In the genomic region with DNA sequence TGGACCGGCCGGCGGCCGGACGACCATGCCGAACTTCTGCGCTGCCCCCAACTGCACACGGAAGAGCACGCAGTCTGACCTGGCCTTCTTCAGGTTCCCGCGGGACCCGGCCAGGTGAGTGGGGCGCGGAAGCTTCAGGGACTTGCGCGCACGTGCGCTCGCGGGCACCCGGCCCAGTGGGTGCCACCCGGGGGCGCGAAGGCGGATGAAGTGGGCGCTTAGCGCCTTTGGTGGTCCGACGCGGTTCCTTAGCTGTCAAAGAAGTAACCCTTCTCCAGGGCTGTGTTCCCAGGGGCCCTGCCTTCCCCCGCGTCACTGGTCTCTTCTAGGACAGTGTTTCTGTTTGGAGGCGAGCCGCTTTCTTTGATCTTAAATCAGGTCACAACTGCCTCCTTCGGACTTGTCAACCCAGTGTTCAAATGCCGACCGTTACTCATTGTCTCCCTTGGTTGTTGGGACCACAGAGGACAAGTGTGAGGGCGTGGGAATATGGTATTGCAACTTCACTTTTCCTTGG, we compare ENCODE assay signal across 8 mouse cellular contexts. TPM values are rescaled to one million over a fixed set of nuclear protein-coding genes. Genes with fewer than 3 reads are reported as not detected.
DNase-seq lines count a peak whose midpoint lies in the region; ATAC-seq and TF ChIP-seq lines count a peak whose summit lies in the region.

No protein-coding gene starts in this region.

- no peak; the same call in none of the 2 replicates for ATAC-seq in heart, embryonic 13.5 days (ENCODE audit: extremely low read depth, insufficient number of reproducible peaks, low FRiP score, low TSS enrichment)
- ATAC-seq in limb, embryonic 11.5 days (ENCODE audit: insufficient number of reproducible peaks, low FRiP score, low TSS enrichment, low read depth) = peak; percentile 5; the same call in 1 of the 2 replicates
- ATAC-seq in midbrain, embryonic 14.5 days (ENCODE audit: low FRiP score, low TSS enrichment) = peak; percentile 18; the same call in 1 of the 2 replicates

- no peak for TF ChIP-seq EP300 in heart, adult 2 months (IDR thresholded peaks at IDR 0.05; ENCODE audit: insufficient read depth, low read depth, low read length)

- H3K9me3 ChIP-seq in heart, embryonic 13.5 days = no peaks in the 10 kb centered on the region
- H3K9me3 ChIP-seq in limb, embryonic 11.5 days (ENCODE audit: control insufficient read depth, low read length) = no peaks in the 10 kb centered on the region
- no peaks in the 10 kb centered on the region for H3K9me3 ChIP-seq in midbrain, embryonic 14.5 days (ENCODE audit: control insufficient read depth, low read length)

- DNase-seq in heart, adult 2 months = peak in 1 of 2 experiments; percentile 52
- no peak for DNase-seq in heart, postnatal 25 days (ENCODE audit: low spot score)
- DNase-seq in T-cell, adult 2 months (ENCODE audit: low spot score) = peak; percentile 43
- DNase-seq in embryo, embryonic 10.5 days (ENCODE audit: low spot score) = peak; percentile 67
- DNase-seq in limb, embryonic 11.5 days (ENCODE audit: low spot score) = peak; percentile 57
- no peak for DNase-seq in midbrain, embryonic 14.5 days

- H3K36me3 ChIP-seq in heart, adult 2 months (ENCODE audit: control insufficient read depth, insufficient read depth, low read length) = peaks cover 5% of the 10 kb centered on the region
- H3K36me3 ChIP-seq in heart, embryonic 13.5 days = no peaks in the 10 kb centered on the region
- H3K36me3 ChIP-seq in limb, embryonic 11.5 days (ENCODE audit: control insufficient read depth, insufficient read depth, low read length) = no peaks in the 10 kb centered on the region
- no peaks in the 10 kb centered on the region for H3K36me3 ChIP-seq in midbrain, embryonic 14.5 days (ENCODE audit: control insufficient read depth, insufficient read depth, low read length)
- no peaks in the 10 kb centered on the region for H3K36me3 ChIP-seq in testis, adult 2 months (ENCODE audit: control insufficient read depth, insufficient read depth, low read length)

- TF ChIP-seq CTCF in heart, adult 2 months (IDR thresholded peaks at IDR 0.05) = no peak
- TF ChIP-seq CTCF in testis, adult 2 months (IDR thresholded peaks at IDR 0.05; ENCODE audit: control insufficient read depth, insufficient read depth, insufficient replicate concordance, low read depth, low read length) = no peak

- H3K9ac ChIP-seq in heart, adult 2 months (ENCODE audit: low read depth, low read length) = peak overlapping the region; percentile 86
- H3K9ac ChIP-seq in heart, embryonic 13.5 days = peak overlapping the region; percentile 98
- peak overlapping the region; percentile 88 for H3K9ac ChIP-seq in limb, embryonic 11.5 days (ENCODE audit: low read length)
- peak overlapping the region; percentile 86 for H3K9ac ChIP-seq in midbrain, embryonic 14.5 days (replicated peaks; ENCODE audit: low read length)

- WGBS in heart, adult 2 months = under 1% methylated on average over 38 of the region's 38 CpGs
- WGBS in heart, embryonic 13.5 days = 0% methylated on average over 38 of the region's 38 CpGs
- 0% methylated on average over 37 of the region's 38 CpGs for WGBS in limb, embryonic 11.5 days
- under 1% methylated on average over 38 of the region's 38 CpGs for WGBS in midbrain, embryonic 14.5 days

- peaks cover 6% of the 10 kb centered on the region for H3K4me1 ChIP-seq in heart, adult 2 months (ENCODE audit: control insufficient read depth, insufficient read depth, low read length)
- H3K4me1 ChIP-seq in heart, embryonic 13.5 days = peaks cover 34% of the 10 kb centered on the region
- peaks cover 15% of the 10 kb centered on the region for H3K4me1 ChIP-seq in limb, embryonic 11.5 days (ENCODE audit: control insufficient read depth, insufficient read depth, low read length)
- H3K4me1 ChIP-seq in midbrain, embryonic 14.5 days (ENCODE audit: control insufficient read depth, insufficient read depth, low read length) = peaks cover 27% of the 10 kb centered on the region
- H3K4me1 ChIP-seq in testis, adult 2 months (ENCODE audit: control insufficient read depth, insufficient read depth, low read length) = peaks cover 2% of the 10 kb centered on the region; the same call in 1 of the 2 replicates

- peak overlapping the region; percentile 75 for H3K4me3 ChIP-seq in heart, adult 2 months
- peak overlapping the region; percentile 99 for H3K4me3 ChIP-seq in heart, embryonic 13.5 days
- H3K4me3 ChIP-seq in limb, embryonic 11.5 days (ENCODE audit: low read depth, low read length) = peak overlapping the region; percentile 63
- peak overlapping the region; percentile 98 for H3K4me3 ChIP-seq in midbrain, embryonic 14.5 days (replicated peaks; ENCODE audit: low read depth, low read length)
- H3K4me3 ChIP-seq in testis, adult 2 months (ENCODE audit: control insufficient read depth, low read depth, low read length) = peak overlapping the region; percentile 79

- peak overlapping the region; percentile 91 for H3K27ac ChIP-seq in heart, adult 2 months
- peak overlapping the region; percentile 89 for H3K27ac ChIP-seq in heart, embryonic 13.5 days (replicated peaks)
- peak overlapping the region; percentile 86 for H3K27ac ChIP-seq in limb, embryonic 11.5 days (replicated peaks; ENCODE audit: low read depth, low read length)
- H3K27ac ChIP-seq in midbrain, embryonic 14.5 days (replicated peaks; ENCODE audit: low read depth, low read length) = peak overlapping the region; percentile 83
- H3K27ac ChIP-seq in testis, adult 2 months (ENCODE audit: control insufficient read depth, insufficient read depth, low read depth, low read length) = peak overlapping the region; percentile 61

- intact Hi-C loops in heart, adult 2 months (cut with DNase I) = loop anchor here (1.0 kb wide), 1 partner anchor 47 kb away; a partner anchor contains a TSS
- intact Hi-C loops in heart, postnatal 25 days (cut with DNase I) = loop anchor here (2.0 kb wide), 1 partner anchor 47 kb away; a partner anchor contains a TSS

- H3K27me3 ChIP-seq in heart, adult 2 months (ENCODE audit: control insufficient read depth, insufficient read depth, low read length) = no peaks in the 10 kb centered on the region
- no peaks in the 10 kb centered on the region for H3K27me3 ChIP-seq in heart, embryonic 13.5 days (replicated peaks)
- no peaks in the 10 kb centered on the region for H3K27me3 ChIP-seq in limb, embryonic 11.5 days (ENCODE audit: control insufficient read depth, insufficient read depth, low read length)
- H3K27me3 ChIP-seq in midbrain, embryonic 14.5 days (ENCODE audit: control insufficient read depth, insufficient read depth, low read length) = no peaks in the 10 kb centered on the region
- H3K27me3 ChIP-seq in testis, adult 2 months (ENCODE audit: control insufficient read depth, insufficient read depth, low read length) = no peaks in the 10 kb centered on the region

- peaks cover 5% of the 10 kb centered on the region for H3K79me2 ChIP-seq in heart, adult 2 months (replicated peaks; ENCODE audit: control insufficient read depth, insufficient read depth, low read length)

- TF ChIP-seq POLR2A in heart, adult 2 months (IDR thresholded peaks at IDR 0.05; ENCODE audit: insufficient read depth, low read depth, low read length) = no peak
- no peak for TF ChIP-seq POLR2A in testis, adult 2 months (IDR thresholded peaks at IDR 0.05; ENCODE audit: control insufficient read depth, low read depth, low read length)

- H3K4me2 ChIP-seq in heart, embryonic 13.5 days = peak overlapping the region; percentile 81
- peak overlapping the region; percentile 80 for H3K4me2 ChIP-seq in limb, embryonic 11.5 days (ENCODE audit: low read depth, severe bottlenecking)
- H3K4me2 ChIP-seq in midbrain, embryonic 14.5 days (ENCODE audit: low read length) = peak overlapping the region; percentile 70

RNA-seq across cellular contexts. Expression of a gene that starts 0.5 kb away (rescaled TPM):
- total RNA-seq in heart, adult 2 months (2021) = 10 to 100 TPM; 71.5 to 80.7 TPM
- polyA plus RNA-seq in heart, adult 2 months (2012; rRNA removed) = 18.0 and 41.5 TPM in 2 replicates
- 10 to 100 TPM; 70.0 to 76.2 TPM for total RNA-seq in heart, postnatal 25 days (2021)
- 35.5 and 35.7 TPM in 2 replicates for polyA plus RNA-seq in heart, embryonic 13.5 days (2015; fragmentation: Nextera tagmentation; extraction: Ambion mirVana)
- 78.3 and 87.2 TPM in 2 replicates for polyA plus RNA-seq in limb, embryonic 11.5 days (2014; fragmentation: Nextera tagmentation; extraction: Ambion mirVana)
- 42.0 and 61.6 TPM in 2 replicates for polyA plus RNA-seq in midbrain, embryonic 14.5 days (2014; fragmentation: Nextera tagmentation; extraction: Ambion mirVana)
- 3.5 and 4.3 TPM in 2 replicates for polyA plus RNA-seq in testis, adult 2 months (2012; rRNA removed)

RNA-seq across cellular contexts. Expression of a gene that starts 46.8 kb away (rescaled TPM):
- total RNA-seq in heart, adult 2 months (2021) = 10 to 100 TPM; 24.0 to 25.6 TPM
- polyA plus RNA-seq in heart, adult 2 months (2012; rRNA removed) = 19.6 and 27.7 TPM in 2 replicates
- total RNA-seq in heart, postnatal 25 days (2021) = 10 to 100 TPM; 25.0 to 31.1 TPM
- 19.2 and 21.1 TPM in 2 replicates for polyA plus RNA-seq in heart, embryonic 13.5 days (2015; fragmentation: Nextera tagmentation; extraction: Ambion mirVana)
- polyA plus RNA-seq in limb, embryonic 11.5 days (2014; fragmentation: Nextera tagmentation; extraction: Ambion mirVana) = 64.3 and 72.9 TPM in 2 replicates
- 48.3 and 67.7 TPM in 2 replicates for polyA plus RNA-seq in midbrain, embryonic 14.5 days (2014; fragmentation: Nextera tagmentation; extraction: Ambion mirVana)
- polyA plus RNA-seq in testis, adult 2 months (2012; rRNA removed) = 17.6 and 19.3 TPM in 2 replicates

Comparison
In these comparisons a context has a peak if more than half of its experiments do, and no peak if none do; other contexts are left out.
1. DNase-seq: peak in T-cell, adult 2 months (single experiment), embryo, embryonic 10.5 days (single experiment) and limb, embryonic 11.5 days (single experiment); none in heart, postnatal 25 days (single experiment) and midbrain, embryonic 14.5 days (single experiment).
2. Peak in every context shown above with its lines, with median percentiles within 50 percentile points of each other: H3K27ac ChIP-seq, H3K4me3 ChIP-seq, H3K9ac ChIP-seq and H3K4me2 ChIP-seq.